Mouse (Mus musculus): ENCODE data around the gene Klf4. TPM values are rescaled to one million over a fixed set of nuclear protein-coding genes. Genes with fewer than 3 reads are reported as not detected.

Klf4 gene
- polyA plus RNA-seq, 1 experiment = 3.0 TPM

DNA sequence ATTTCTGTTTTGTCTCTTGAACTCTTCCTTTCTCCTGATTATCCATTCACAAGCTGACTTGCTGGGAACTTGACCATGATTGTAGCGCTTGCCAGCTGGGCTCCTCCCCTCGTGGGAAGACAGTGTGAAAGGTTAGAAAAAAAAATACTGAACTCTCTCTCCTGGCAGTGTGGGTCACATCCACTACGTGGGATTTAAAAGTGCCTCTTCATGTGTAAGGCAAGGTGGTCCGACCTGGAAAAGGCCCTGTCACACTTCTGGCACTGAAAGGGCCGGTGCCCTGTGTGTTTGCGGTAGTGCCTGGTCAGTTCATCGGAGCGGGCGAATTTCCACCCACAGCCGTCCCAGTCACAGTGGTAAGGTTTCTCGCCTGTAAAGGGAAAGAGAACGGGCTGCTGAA lies 4.3 kb downstream of the Klf4 start:
- peaks cover 38% of the 10 kb centered on the region for H3K27me3 ChIP-seq (replicated peaks)
- peaks cover 27% of the 10 kb centered on the region for H3K4me1 ChIP-seq
- H3K4me3 ChIP-seq (replicated peaks) = no peak overlapping the region
- TF ChIP-seq FLI1 (IDR thresholded peaks at IDR 0.05; ENCODE audit: low read length) = no peak
- TF ChIP-seq GATA1 (IDR thresholded peaks at IDR 0.05; ENCODE audit: borderline replicate concordance, low read length) = no peak
- H3K36me3 ChIP-seq (replicated peaks; ENCODE audit: low read length) = no peaks in the 10 kb centered on the region
- H3K9me3 ChIP-seq = no peaks in the 10 kb centered on the region

GRCm38 (mm10) chr4:55526247-55527115 lies 5.8 kb downstream of the Klf4 start:
- Histone ChIP-seq H3K4me3 (replicated peaks) (no peak overlapping the region), H3K4me1 (peaks cover 18% of the 10 kb centered on the region), H3K9me3 (no peaks in the 10 kb centered on the region), H3K36me3 (replicated peaks; ENCODE audit: low read length) (no peaks in the 10 kb centered on the region), H3K27me3 (replicated peaks) (peaks cover 26% of the 10 kb centered on the region)
- TF ChIP-seq GATA1 (IDR thresholded peaks at IDR 0.05; ENCODE audit: borderline replicate concordance, low read length) = no peak
- no peak for TF ChIP-seq FLI1 (IDR thresholded peaks at IDR 0.05; ENCODE audit: low read length)

- Histone ChIP-seq H3K27me3 (replicated peaks) (peaks cover 6% of the 10 kb centered on the region), H3K36me3 (replicated peaks; ENCODE audit: low read length) (no peaks in the 10 kb centered on the region), H3K9me3 (no peaks in the 10 kb centered on the region), H3K4me1 (no peaks in the 10 kb centered on the region), H3K4me3 (replicated peaks) (no peak overlapping the region)
- TF ChIP-seq FLI1 (IDR thresholded peaks at IDR 0.05; ENCODE audit: low read length) (no peak), GATA1 (IDR thresholded peaks at IDR 0.05; ENCODE audit: borderline replicate concordance, low read length) (no peak)
Observed at GRCm38 (mm10) chr4:55523921-55524320, 8.3 kb downstream of the Klf4 start.

GRCm38 (mm10) chr4:55517438-55517837 lies 14.8 kb downstream of the Klf4 start:
- H3K27me3 ChIP-seq (replicated peaks) = peaks cover 34% of the 10 kb centered on the region
- H3K36me3 ChIP-seq (replicated peaks; ENCODE audit: low read length) = no peaks in the 10 kb centered on the region
- H3K4me3 ChIP-seq (replicated peaks) = no peak overlapping the region
- H3K9me3 ChIP-seq = no peaks in the 10 kb centered on the region
- H3K4me1 ChIP-seq = peaks cover 10% of the 10 kb centered on the region; the same call in 1 of the 2 replicates
- TF ChIP-seq GATA1 (IDR thresholded peaks at IDR 0.05; ENCODE audit: borderline replicate concordance, low read length) (no peak), FLI1 (IDR thresholded peaks at IDR 0.05; ENCODE audit: low read length) (no peak)

DNA sequence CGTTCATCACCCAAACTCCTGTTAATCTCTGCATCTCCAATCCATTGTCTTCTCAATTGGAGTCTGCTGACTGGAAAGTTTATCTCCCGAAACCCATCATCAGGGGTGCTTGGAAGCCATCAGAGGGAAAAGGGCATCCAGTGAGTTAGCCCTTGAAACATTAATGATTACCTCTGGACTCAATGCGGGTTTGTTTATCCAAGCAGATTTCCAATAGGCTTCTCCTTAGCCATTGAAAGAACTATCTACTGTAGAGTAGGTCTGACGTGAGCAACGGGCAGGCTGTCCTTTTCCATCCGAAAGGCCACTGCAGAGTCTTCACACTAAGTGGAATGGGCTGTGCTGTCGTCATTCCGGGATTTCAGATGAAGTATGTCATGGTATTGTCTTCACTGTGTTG lies 16.2 kb downstream of the Klf4 start:
- TF ChIP-seq GATA1 (IDR thresholded peaks at IDR 0.05; ENCODE audit: borderline replicate concordance, low read length) = no peak
- no peak for TF ChIP-seq FLI1 (IDR thresholded peaks at IDR 0.05; ENCODE audit: low read length)
- peaks cover 10% of the 10 kb centered on the region; the same call in 1 of the 2 replicates for H3K4me1 ChIP-seq
- H3K4me3 ChIP-seq (replicated peaks) = no peak overlapping the region
- H3K27me3 ChIP-seq (replicated peaks) = peaks cover 34% of the 10 kb centered on the region
- H3K36me3 ChIP-seq (replicated peaks; ENCODE audit: low read length) = no peaks in the 10 kb centered on the region
- H3K9me3 ChIP-seq = no peaks in the 10 kb centered on the region

DNA sequence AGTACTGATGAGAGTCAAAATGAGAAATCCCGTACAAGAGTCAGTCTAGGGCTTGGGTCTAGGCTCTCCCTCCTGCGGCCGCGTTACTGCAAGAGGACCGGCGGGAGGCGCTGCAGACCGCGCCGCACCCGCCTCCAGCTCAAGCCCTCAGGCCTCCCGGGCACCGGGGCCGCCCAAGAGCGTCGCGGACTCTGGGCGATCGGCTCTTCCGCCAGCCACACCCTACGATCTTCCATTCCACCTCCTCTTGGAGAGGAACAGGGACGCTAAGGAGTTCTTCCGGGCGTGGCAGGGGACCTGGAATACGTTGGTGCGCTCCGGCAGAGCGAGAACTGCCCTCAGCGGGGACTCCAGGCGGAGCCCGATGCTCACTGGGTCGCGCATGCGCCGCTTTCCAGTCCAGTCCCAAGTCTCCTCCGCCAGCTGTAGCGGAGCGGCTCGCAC lies 17.5 kb downstream of the Klf4 start:
- TF ChIP-seq GATA1 (IDR thresholded peaks at IDR 0.05; ENCODE audit: borderline replicate concordance, low read length) (no peak), FLI1 (IDR thresholded peaks at IDR 0.05; ENCODE audit: low read length) (no peak)
- peak overlapping the region; percentile 91 for H3K4me3 ChIP-seq (replicated peaks)
- H3K27me3 ChIP-seq (replicated peaks) = peaks cover 31% of the 10 kb centered on the region
- H3K9me3 ChIP-seq = no peaks in the 10 kb centered on the region
- peaks cover 10% of the 10 kb centered on the region; the same call in 1 of the 2 replicates for H3K4me1 ChIP-seq
- no peaks in the 10 kb centered on the region for H3K36me3 ChIP-seq (replicated peaks; ENCODE audit: low read length)

- peaks cover 10% of the 10 kb centered on the region; the same call in 1 of the 2 replicates for H3K4me1 ChIP-seq
- no peaks in the 10 kb centered on the region for H3K9me3 ChIP-seq
- TF ChIP-seq FLI1 (IDR thresholded peaks at IDR 0.05; ENCODE audit: low read length) (no peak), GATA1 (IDR thresholded peaks at IDR 0.05; ENCODE audit: borderline replicate concordance, low read length) (no peak)
- no peak overlapping the region for H3K4me3 ChIP-seq (replicated peaks)
- H3K27me3 ChIP-seq (replicated peaks) = peaks cover 31% of the 10 kb centered on the region
- no peaks in the 10 kb centered on the region for H3K36me3 ChIP-seq (replicated peaks; ENCODE audit: low read length)
Observed at GRCm38 (mm10) chr4:55513615-55514279, 18.5 kb downstream of the Klf4 start.

- Histone ChIP-seq H3K36me3 (replicated peaks; ENCODE audit: low read length) (no peaks in the 10 kb centered on the region), H3K9me3 (no peaks in the 10 kb centered on the region), H3K4me3 (replicated peaks) (peak overlapping the region; percentile 65), H3K27me3 (replicated peaks) (peaks cover 30% of the 10 kb centered on the region), H3K4me1 (peaks cover 10% of the 10 kb centered on the region; the same call in 1 of the 2 replicates)
- no peak for TF ChIP-seq GATA1 (IDR thresholded peaks at IDR 0.05; ENCODE audit: borderline replicate concordance, low read length)
- TF ChIP-seq FLI1 (IDR thresholded peaks at IDR 0.05; ENCODE audit: low read length) = no peak
Observed at GRCm38 (mm10) chr4:55511389-55511788, 20.9 kb downstream of the Klf4 start.

GRCm38 (mm10) chr4:55508712-55509111 lies 23.6 kb downstream of the Klf4 start:
- H3K4me1 ChIP-seq = no peaks in the 10 kb centered on the region
- H3K4me3 ChIP-seq (replicated peaks) = no peak overlapping the region
- no peak for TF ChIP-seq FLI1 (IDR thresholded peaks at IDR 0.05; ENCODE audit: low read length)
- no peak for TF ChIP-seq GATA1 (IDR thresholded peaks at IDR 0.05; ENCODE audit: borderline replicate concordance, low read length)
- no peaks in the 10 kb centered on the region for H3K9me3 ChIP-seq
- H3K36me3 ChIP-seq (replicated peaks; ENCODE audit: low read length) = no peaks in the 10 kb centered on the region
- H3K27me3 ChIP-seq (replicated peaks) = peaks cover 4% of the 10 kb centered on the region

DNA sequence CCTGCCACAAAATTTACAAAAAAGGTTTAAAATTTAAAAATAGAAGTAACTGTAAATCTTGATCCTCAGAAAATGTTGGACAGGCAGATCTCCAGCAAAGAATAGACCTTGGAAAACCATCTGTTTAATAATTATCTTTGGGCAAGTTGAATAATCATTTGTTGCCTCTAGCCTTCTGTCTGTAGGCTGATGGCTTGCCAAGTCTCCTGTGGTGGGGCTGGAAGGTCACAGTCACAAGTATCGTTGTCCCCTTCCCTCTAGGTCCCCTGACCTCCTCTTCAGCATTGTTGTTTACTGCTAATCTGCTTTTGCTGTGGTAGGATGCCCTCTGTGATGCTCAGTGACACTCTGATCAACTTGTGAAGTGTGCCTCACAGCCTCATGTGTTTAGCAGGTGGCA lies 33.6 kb downstream of the Klf4 start:
- peaks cover 1% of the 10 kb centered on the region for H3K27me3 ChIP-seq (replicated peaks)
- no peaks in the 10 kb centered on the region for H3K4me1 ChIP-seq
- TF ChIP-seq FLI1 (IDR thresholded peaks at IDR 0.05; ENCODE audit: low read length) (no peak), GATA1 (IDR thresholded peaks at IDR 0.05; ENCODE audit: borderline replicate concordance, low read length) (no peak)
- no peaks in the 10 kb centered on the region for H3K9me3 ChIP-seq
- H3K4me3 ChIP-seq (replicated peaks) = no peak overlapping the region
- H3K36me3 ChIP-seq (replicated peaks; ENCODE audit: low read length) = no peaks in the 10 kb centered on the region
